Mouse (Mus musculus): ENCODE data around the gene Tox2. TPM values are rescaled to one million over a fixed set of nuclear protein-coding genes. Genes with fewer than 3 reads are reported as not detected.

Tox2 gene
- polyA plus RNA-seq (2012; rRNA removed) = 12.1 and 16.6 TPM in 2 replicates

DNA sequence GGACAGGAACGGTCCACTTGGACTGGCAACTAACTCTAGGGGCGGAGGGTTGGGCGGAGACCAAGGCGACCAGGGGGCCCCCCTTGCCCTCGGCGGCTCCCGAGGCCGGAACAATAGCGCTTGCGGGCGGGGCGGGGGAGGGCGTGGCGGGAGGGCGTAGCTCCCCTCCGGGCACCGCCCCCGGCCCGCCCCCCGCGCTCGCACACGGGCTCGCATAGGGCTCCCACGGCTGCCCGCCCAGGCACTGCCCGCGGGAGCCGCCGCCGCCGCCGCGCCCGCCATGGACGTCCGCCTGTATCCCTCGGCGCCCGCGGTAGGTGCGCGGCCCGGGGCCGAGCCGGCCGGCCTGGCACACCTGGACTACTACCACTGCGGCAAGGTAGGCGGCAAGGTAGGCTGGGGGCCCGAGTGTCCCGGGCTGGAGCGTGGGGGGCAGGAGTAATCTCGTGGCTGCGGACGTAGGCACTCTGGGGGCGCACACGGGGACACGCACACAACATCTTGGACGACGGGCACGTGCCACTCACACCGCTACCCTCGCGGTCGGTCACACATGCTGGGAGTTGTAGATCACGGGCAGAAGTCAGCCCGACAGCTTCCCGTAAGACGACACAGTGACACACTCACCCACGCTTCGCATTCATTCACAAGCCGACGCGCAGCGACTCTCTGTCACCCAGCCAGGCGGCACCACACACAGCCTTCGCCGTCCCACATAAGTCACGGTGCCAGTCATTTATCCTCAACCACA is at the start of gene Tox2:
Gene Tox2, plus strand, starts transcription at position 242 of the 751 bp plus-strand sequence.
- Histone ChIP-seq H3K27ac (ENCODE audit: insufficient read depth, low read length) (peak within 1 kb of the TSS; percentile 33; the same call in 1 of the 2 replicates), H3K4me1 (ENCODE audit: control insufficient read depth, insufficient read depth, insufficient read length) (peaks cover 16% of the 10 kb centered on the region), H3K36me3 (ENCODE audit: control insufficient read depth, insufficient read depth, low read length) (no peaks in the 10 kb centered on the region), H3K27me3 (ENCODE audit: control insufficient read depth, insufficient read depth, low read length) (peaks cover 30% of the 10 kb centered on the region), H3K4me3 (ENCODE audit: extremely low read depth, insufficient read depth, insufficient read length) (peak within 1 kb of the TSS; percentile 50; the same call in 1 of the 2 replicates)
- DNase-seq (ENCODE audit: low read depth in 1 of 2, low spot score in 2 of 2) = no peak
- TF ChIP-seq POLR2A (IDR thresholded peaks at IDR 0.05; ENCODE audit: low read depth, low read length) (no peak), CTCF (IDR thresholded peaks at IDR 0.05; ENCODE audit: extremely low read depth, insufficient read depth, insufficient read length, insufficient replicate concordance) (no peak)
- 2% methylated on average over 78 of the region's 79 CpGs for WGBS

- no peak for DNase-seq (ENCODE audit: low read depth in 1 of 2, low spot score in 2 of 2)
- TF ChIP-seq POLR2A (IDR thresholded peaks at IDR 0.05; ENCODE audit: low read depth, low read length) (no peak), CTCF (IDR thresholded peaks at IDR 0.05; ENCODE audit: extremely low read depth, insufficient read depth, insufficient read length, insufficient replicate concordance) (no peak)
These were observed 48.3 kb upstream of the Tox2 start for GRCm38 (mm10) chr2:163154673-163155072.

GRCm38 (mm10) chr2:163158979-163159378 is 43.9 kb upstream of the Tox2 start:
- H3K4me1 ChIP-seq (ENCODE audit: control insufficient read depth, insufficient read depth, insufficient read length) = no peaks in the 10 kb centered on the region
- H3K36me3 ChIP-seq (ENCODE audit: control insufficient read depth, insufficient read depth, low read length) = no peaks in the 10 kb centered on the region
- 94% methylated on average over 9 of the region's 9 CpGs for WGBS
- no peak overlapping the region for H3K27ac ChIP-seq (ENCODE audit: insufficient read depth, low read length)
- DNase-seq (ENCODE audit: low read depth in 1 of 2, low spot score in 2 of 2) = no peak
- H3K27me3 ChIP-seq (ENCODE audit: control insufficient read depth, insufficient read depth, low read length) = no peaks in the 10 kb centered on the region
- H3K4me3 ChIP-seq (ENCODE audit: extremely low read depth, insufficient read depth, insufficient read length) = no peak overlapping the region
- TF ChIP-seq POLR2A (IDR thresholded peaks at IDR 0.05; ENCODE audit: low read depth, low read length) = no peak
- no peak for TF ChIP-seq CTCF (IDR thresholded peaks at IDR 0.05; ENCODE audit: extremely low read depth, insufficient read depth, insufficient read length, insufficient replicate concordance)

More at GRCm38 (mm10) chr2:163154673-163155072, 48.3 kb upstream of the Tox2 start:
- 88% methylated on average over 8 of the region's 8 CpGs for WGBS
- H3K27ac ChIP-seq (ENCODE audit: insufficient read depth, low read length) = no peak overlapping the region
- H3K36me3 ChIP-seq (ENCODE audit: control insufficient read depth, insufficient read depth, low read length) = no peaks in the 10 kb centered on the region
- H3K27me3 ChIP-seq (ENCODE audit: control insufficient read depth, insufficient read depth, low read length) = no peaks in the 10 kb centered on the region
- H3K4me1 ChIP-seq (ENCODE audit: control insufficient read depth, insufficient read depth, insufficient read length) = no peaks in the 10 kb centered on the region
- no peak overlapping the region for H3K4me3 ChIP-seq (ENCODE audit: extremely low read depth, insufficient read depth, insufficient read length)

GRCm38 (mm10) chr2:163164461-163164990 is 38.4 kb upstream of the Tox2 start:
- H3K27ac ChIP-seq (ENCODE audit: insufficient read depth, low read length) = no peak overlapping the region
- DNase-seq (ENCODE audit: low read depth in 1 of 2, low spot score in 2 of 2) = no peak
- peak overlapping the region; percentile 35; the same call in 1 of the 2 replicates for H3K4me3 ChIP-seq (ENCODE audit: extremely low read depth, insufficient read depth, insufficient read length)
- no peaks in the 10 kb centered on the region for H3K4me1 ChIP-seq (ENCODE audit: control insufficient read depth, insufficient read depth, insufficient read length)
- no peaks in the 10 kb centered on the region for H3K27me3 ChIP-seq (ENCODE audit: control insufficient read depth, insufficient read depth, low read length)
- 39% methylated on average over 10 of the region's 10 CpGs for WGBS
- TF ChIP-seq POLR2A (IDR thresholded peaks at IDR 0.05; ENCODE audit: low read depth, low read length) (no peak), CTCF (IDR thresholded peaks at IDR 0.05; ENCODE audit: extremely low read depth, insufficient read depth, insufficient read length, insufficient replicate concordance) (no peak)
- H3K36me3 ChIP-seq (ENCODE audit: control insufficient read depth, insufficient read depth, low read length) = no peaks in the 10 kb centered on the region

DNA sequence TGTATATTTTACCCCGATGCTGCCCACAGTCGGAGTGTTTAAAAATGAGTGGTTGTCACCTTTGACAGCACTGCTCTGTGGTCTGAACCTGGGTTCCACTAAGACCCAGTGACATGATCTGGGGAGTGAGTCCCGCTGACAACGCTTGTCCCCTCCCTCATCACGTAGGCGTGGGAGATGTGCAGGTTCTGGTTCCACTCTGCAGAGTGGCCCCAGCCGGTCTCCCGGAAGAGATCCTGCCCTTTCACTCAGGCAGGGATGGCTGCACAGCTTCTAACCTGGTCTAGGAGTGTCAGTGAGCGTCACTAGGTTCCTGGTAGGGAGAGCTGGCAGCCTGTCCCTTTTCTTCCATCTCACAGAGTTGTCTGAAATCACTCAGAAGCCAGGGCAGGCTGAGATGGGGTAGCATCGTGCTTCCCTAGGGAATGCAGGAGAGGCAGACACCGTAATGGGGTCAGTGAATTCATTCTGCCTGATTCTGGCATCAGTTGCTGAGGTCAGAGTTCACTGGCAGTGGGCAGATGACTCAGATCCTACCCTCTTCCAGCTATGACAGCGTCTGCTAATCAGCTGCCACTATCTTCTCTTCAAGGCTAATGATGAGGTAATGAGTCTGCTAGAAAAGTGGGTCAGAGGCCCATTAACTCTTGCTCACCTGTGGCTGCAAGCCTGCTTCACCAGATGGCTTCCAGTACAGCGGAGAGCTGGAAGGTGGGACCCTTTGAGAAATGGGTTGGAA is 36.7 kb upstream of the Tox2 start:
- H3K27ac ChIP-seq (ENCODE audit: insufficient read depth, low read length) = no peak overlapping the region
- no peaks in the 10 kb centered on the region for H3K27me3 ChIP-seq (ENCODE audit: control insufficient read depth, insufficient read depth, low read length)
- DNase-seq (ENCODE audit: low read depth in 1 of 2, low spot score in 2 of 2) = no peak
- H3K36me3 ChIP-seq (ENCODE audit: control insufficient read depth, insufficient read depth, low read length) = no peaks in the 10 kb centered on the region
- no peaks in the 10 kb centered on the region for H3K4me1 ChIP-seq (ENCODE audit: control insufficient read depth, insufficient read depth, insufficient read length)
- no peak overlapping the region for H3K4me3 ChIP-seq (ENCODE audit: extremely low read depth, insufficient read depth, insufficient read length)
- WGBS = 73% methylated on average over 13 of the region's 13 CpGs
- no peak for TF ChIP-seq POLR2A (IDR thresholded peaks at IDR 0.05; ENCODE audit: low read depth, low read length)
- TF ChIP-seq CTCF (IDR thresholded peaks at IDR 0.05; ENCODE audit: extremely low read depth, insufficient read depth, insufficient read length, insufficient replicate concordance) = no peak

- H3K4me3 ChIP-seq (ENCODE audit: extremely low read depth, insufficient read depth, insufficient read length) = no peak overlapping the region
- H3K27me3 ChIP-seq (ENCODE audit: control insufficient read depth, insufficient read depth, low read length) = no peaks in the 10 kb centered on the region
- H3K27ac ChIP-seq (ENCODE audit: insufficient read depth, low read length) = no peak overlapping the region
- H3K36me3 ChIP-seq (ENCODE audit: control insufficient read depth, insufficient read depth, low read length) = no peaks in the 10 kb centered on the region
- TF ChIP-seq CTCF (IDR thresholded peaks at IDR 0.05; ENCODE audit: extremely low read depth, insufficient read depth, insufficient read length, insufficient replicate concordance) (no peak), POLR2A (IDR thresholded peaks at IDR 0.05; ENCODE audit: low read depth, low read length) (no peak)
- DNase-seq (ENCODE audit: low read depth in 1 of 2, low spot score in 2 of 2) = no peak
- no peaks in the 10 kb centered on the region for H3K4me1 ChIP-seq (ENCODE audit: control insufficient read depth, insufficient read depth, insufficient read length)
- WGBS = 88% methylated on average over 11 of the region's 11 CpGs
These were observed 31.0 kb upstream of the Tox2 start for GRCm38 (mm10) chr2:163171891-163172290.
